Mouse (Mus musculus) CD4-positive, CD25-positive, alpha-beta regulatory T cell (primary cell): ENCODE measurements around the gene Tapt1. TPM values are rescaled to one million over a fixed set of nuclear protein-coding genes. Genes with fewer than 3 reads are reported as not detected.

Source experiments
- polyA plus RNA-seq: library from polyadenylated mRNA; unstranded; fragments of 100-300 nt; shearing (Covaris generic); gene quantifications from one replicate; pipeline ENCODE4 v1.2.1, GENCODE M21; 2017

Tapt1 gene
- 94.2 TPM for polyA plus RNA-seq

DNA sequence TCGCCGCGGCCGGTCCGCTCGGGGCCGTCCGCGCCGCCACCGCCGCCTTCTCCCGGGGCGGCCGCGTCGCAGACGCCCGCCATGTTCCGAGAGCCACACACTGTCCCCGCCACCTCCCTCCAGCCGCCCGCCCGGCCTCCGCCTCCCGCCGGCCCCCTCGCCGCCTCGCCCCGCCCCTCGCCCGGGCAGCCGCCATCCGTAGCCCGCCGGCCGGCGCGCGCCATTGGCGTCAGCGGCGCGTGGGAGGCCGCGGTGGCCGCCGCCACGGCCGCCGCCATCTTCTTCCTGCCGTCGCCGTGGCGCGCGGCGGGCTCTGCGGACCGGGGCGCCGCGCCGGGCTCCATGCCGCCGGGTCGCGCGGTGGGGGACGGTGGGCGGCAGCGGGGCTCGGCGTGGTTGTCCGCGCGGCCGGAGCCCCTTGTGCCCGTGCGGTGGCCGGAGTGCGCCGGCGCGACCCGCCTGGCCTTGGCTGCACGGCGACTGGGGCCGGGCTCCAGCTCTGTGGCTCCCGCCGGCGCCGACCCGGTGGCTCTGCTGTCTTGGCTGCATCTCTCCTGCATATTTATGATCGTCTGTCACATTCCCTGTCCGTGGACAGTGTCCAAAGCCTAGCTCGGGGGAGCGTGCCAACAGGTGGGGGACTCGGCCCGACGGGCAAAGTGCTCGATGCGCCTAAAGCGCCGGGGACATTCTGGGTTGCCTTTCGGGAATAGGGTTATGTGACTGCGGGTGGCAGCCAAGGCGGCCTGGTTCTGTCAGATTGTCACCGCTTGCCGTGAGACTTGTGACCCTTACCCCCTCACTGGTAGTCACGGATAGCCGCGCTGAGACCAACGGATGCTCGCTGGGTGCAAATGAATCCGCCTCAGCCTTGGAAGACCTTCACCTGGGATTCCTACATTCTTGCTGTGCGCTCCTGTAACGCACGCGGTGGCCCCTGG lies at the start of gene Tapt1:
Gene Tapt1, minus strand, starts transcription at position 106 of the 941 bp plus-strand sequence.

Other genes with a start within 250 kb of the Tapt1 start
- 0.14 TPM for gene Fgfbp1, start 244.8 kb downstream of the Tapt1 start, polyA plus RNA-seq
- 0.66 TPM for gene Prom1, start 124.6 kb downstream of the Tapt1 start, polyA plus RNA-seq